Mouse (Mus musculus): ENCODE data around the gene Hdac4. TPM values are rescaled to one million over a fixed set of nuclear protein-coding genes. Genes with fewer than 3 reads are reported as not detected.

Gene Hdac4
- polyA plus RNA-seq, 1 experiment = 35.1 TPM

GRCm38 (mm10) chr1:91903241-91903981 is 292.1 kb downstream of the Hdac4 start:
- TF ChIP-seq CTCF (IDR thresholded peaks at IDR 0.05; ENCODE audit: extremely low read depth, insufficient read depth, low read length) (no peak), POLR2A (IDR thresholded peaks at IDR 0.05; ENCODE audit: extremely low read depth, insufficient read depth, low read length) (no peak)
- H3K27ac ChIP-seq (ENCODE audit: insufficient read depth, low read length) = no peak overlapping the region
- H3K4me3 ChIP-seq (ENCODE audit: insufficient read depth, low read length) = no peak overlapping the region
- H3K4me1 ChIP-seq (ENCODE audit: control insufficient read depth, insufficient read depth, low read length) = peaks cover 7% of the 10 kb centered on the region

GRCm38 (mm10) chr1:91897078-91897477 is 298.4 kb downstream of the Hdac4 start:
- no peak for TF ChIP-seq POLR2A (IDR thresholded peaks at IDR 0.05; ENCODE audit: extremely low read depth, insufficient read depth, low read length)
- TF ChIP-seq CTCF (IDR thresholded peaks at IDR 0.05; ENCODE audit: extremely low read depth, insufficient read depth, low read length) = no peak
- H3K4me3 ChIP-seq (ENCODE audit: insufficient read depth, low read length) = no peak overlapping the region
- no peak overlapping the region for H3K27ac ChIP-seq (ENCODE audit: insufficient read depth, low read length)
- no peaks in the 10 kb centered on the region for H3K4me1 ChIP-seq (ENCODE audit: control insufficient read depth, insufficient read depth, low read length)

GRCm38 (mm10) chr1:91894286-91894685 is 301.2 kb downstream of the Hdac4 start:
- TF ChIP-seq POLR2A (IDR thresholded peaks at IDR 0.05; ENCODE audit: extremely low read depth, insufficient read depth, low read length) = no peak
- TF ChIP-seq CTCF (IDR thresholded peaks at IDR 0.05; ENCODE audit: extremely low read depth, insufficient read depth, low read length) = no peak
- Histone ChIP-seq H3K4me3 (ENCODE audit: insufficient read depth, low read length) (no peak overlapping the region), H3K27ac (ENCODE audit: insufficient read depth, low read length) (no peak overlapping the region), H3K4me1 (ENCODE audit: control insufficient read depth, insufficient read depth, low read length) (no peaks in the 10 kb centered on the region)

GRCm38 (mm10) chr1:91893598-91893997 is 301.9 kb downstream of the Hdac4 start:
- H3K4me3 ChIP-seq (ENCODE audit: insufficient read depth, low read length) = no peak overlapping the region
- H3K27ac ChIP-seq (ENCODE audit: insufficient read depth, low read length) = no peak overlapping the region
- no peaks in the 10 kb centered on the region for H3K4me1 ChIP-seq (ENCODE audit: control insufficient read depth, insufficient read depth, low read length)
- no peak for TF ChIP-seq CTCF (IDR thresholded peaks at IDR 0.05; ENCODE audit: extremely low read depth, insufficient read depth, low read length)
- no peak for TF ChIP-seq POLR2A (IDR thresholded peaks at IDR 0.05; ENCODE audit: extremely low read depth, insufficient read depth, low read length)

GRCm38 (mm10) chr1:91883115-91883514 is 312.4 kb downstream of the Hdac4 start:
- no peak overlapping the region for H3K27ac ChIP-seq (ENCODE audit: insufficient read depth, low read length)
- H3K4me1 ChIP-seq (ENCODE audit: control insufficient read depth, insufficient read depth, low read length) = peaks cover 10% of the 10 kb centered on the region
- H3K4me3 ChIP-seq (ENCODE audit: insufficient read depth, low read length) = no peak overlapping the region
- TF ChIP-seq POLR2A (IDR thresholded peaks at IDR 0.05; ENCODE audit: extremely low read depth, insufficient read depth, low read length) = no peak
- TF ChIP-seq CTCF (IDR thresholded peaks at IDR 0.05; ENCODE audit: extremely low read depth, insufficient read depth, low read length) = no peak

- Histone ChIP-seq H3K4me3 (ENCODE audit: insufficient read depth, low read length) (no peak overlapping the region), H3K4me1 (ENCODE audit: control insufficient read depth, insufficient read depth, low read length) (peaks cover 10% of the 10 kb centered on the region), H3K27ac (ENCODE audit: insufficient read depth, low read length) (peak overlapping the region; percentile 61; the same call in 1 of the 2 replicates)
- TF ChIP-seq CTCF (IDR thresholded peaks at IDR 0.05; ENCODE audit: extremely low read depth, insufficient read depth, low read length) (no peak), POLR2A (IDR thresholded peaks at IDR 0.05; ENCODE audit: extremely low read depth, insufficient read depth, low read length) (0 out of 2 replicates have a peak, but pooled peaks have one; percentile 7)
These were observed 314.6 kb downstream of the Hdac4 start for GRCm38 (mm10) chr1:91880899-91881298.

GRCm38 (mm10) chr1:91880156-91880555 is 315.3 kb downstream of the Hdac4 start:
- no peak overlapping the region for H3K4me3 ChIP-seq (ENCODE audit: insufficient read depth, low read length)
- TF ChIP-seq CTCF (IDR thresholded peaks at IDR 0.05; ENCODE audit: extremely low read depth, insufficient read depth, low read length) = no peak
- TF ChIP-seq POLR2A (IDR thresholded peaks at IDR 0.05; ENCODE audit: extremely low read depth, insufficient read depth, low read length) = no peak
- H3K4me1 ChIP-seq (ENCODE audit: control insufficient read depth, insufficient read depth, low read length) = peaks cover 10% of the 10 kb centered on the region
- peak overlapping the region; percentile 87 for H3K27ac ChIP-seq (ENCODE audit: insufficient read depth, low read length)
